Mouse (Mus musculus): ENCODE data around the gene Errfi1. TPM values are rescaled to one million over a fixed set of nuclear protein-coding genes. Genes with fewer than 3 reads are reported as not detected.
"Not testable (repeated sequence)": the region's sequence is repeated elsewhere in the genome, so short reads cannot be mapped to it uniquely, and the experiment has no call there.

Gene Errfi1
- polyA plus RNA-seq, 1 experiment, result 83.1 TPM

- no peaks in the 10 kb centered on the region for H3K4me1 ChIP-seq (ENCODE audit: control insufficient read depth, insufficient read depth, low read length)
- no peak for TF ChIP-seq POLR2A (IDR thresholded peaks at IDR 0.05; ENCODE audit: low read depth, low read length)
- TF ChIP-seq CTCF (IDR thresholded peaks at IDR 0.05; ENCODE audit: borderline replicate concordance, insufficient read depth, low read length), result no peak
- no peak overlapping the region for H3K27ac ChIP-seq (ENCODE audit: insufficient read depth, low read length)
- H3K4me3 ChIP-seq (ENCODE audit: insufficient read depth, low read length), result no peak overlapping the region
These were observed 37.6 kb downstream of the Errfi1 start for GRCm38 (mm10) chr4:150891308-150891707.

- no peak overlapping the region for H3K4me3 ChIP-seq (ENCODE audit: insufficient read depth, low read length)
- H3K27ac ChIP-seq (ENCODE audit: insufficient read depth, low read length), result no peak overlapping the region
These were observed 41.2 kb downstream of the Errfi1 start for GRCm38 (mm10) chr4:150894718-150895501.

GRCm38 (mm10) chr4:150896896-150897624 lies 43.3 kb downstream of the Errfi1 start:
- TF ChIP-seq CTCF (IDR thresholded peaks at IDR 0.05; ENCODE audit: borderline replicate concordance, insufficient read depth, low read length), result no peak
- TF ChIP-seq POLR2A (IDR thresholded peaks at IDR 0.05; ENCODE audit: low read depth, low read length), result no peak
- no peak overlapping the region for H3K4me3 ChIP-seq (ENCODE audit: insufficient read depth, low read length)
- H3K27ac ChIP-seq (ENCODE audit: insufficient read depth, low read length), result no peak overlapping the region
- no peaks in the 10 kb centered on the region for H3K4me1 ChIP-seq (ENCODE audit: control insufficient read depth, insufficient read depth, low read length)

More at GRCm38 (mm10) chr4:150894718-150895501, 41.2 kb downstream of the Errfi1 start:
- H3K4me1 ChIP-seq (ENCODE audit: control insufficient read depth, insufficient read depth, low read length), result no peaks in the 10 kb centered on the region
- TF ChIP-seq CTCF (IDR thresholded peaks at IDR 0.05; ENCODE audit: borderline replicate concordance, insufficient read depth, low read length) (no peak), POLR2A (IDR thresholded peaks at IDR 0.05; ENCODE audit: low read depth, low read length) (no peak)

GRCm38 (mm10) chr4:150898716-150899365 lies 45.1 kb downstream of the Errfi1 start:
- TF ChIP-seq CTCF (IDR thresholded peaks at IDR 0.05; ENCODE audit: borderline replicate concordance, insufficient read depth, low read length) (peak; percentile 54; the same call in 1 of the 2 replicates), POLR2A (IDR thresholded peaks at IDR 0.05; ENCODE audit: low read depth, low read length) (no peak)
- Histone ChIP-seq H3K4me1 (ENCODE audit: control insufficient read depth, insufficient read depth, low read length) (no peaks in the 10 kb centered on the region), H3K4me3 (ENCODE audit: insufficient read depth, low read length) (no peak overlapping the region), H3K27ac (ENCODE audit: insufficient read depth, low read length) (no peak overlapping the region)

- TF ChIP-seq POLR2A (IDR thresholded peaks at IDR 0.05; ENCODE audit: low read depth, low read length), result no peak
- TF ChIP-seq CTCF (IDR thresholded peaks at IDR 0.05; ENCODE audit: borderline replicate concordance, insufficient read depth, low read length), result no peak
- H3K27ac ChIP-seq (ENCODE audit: insufficient read depth, low read length), result no peak overlapping the region
- no peak overlapping the region for H3K4me3 ChIP-seq (ENCODE audit: insufficient read depth, low read length)
- no peaks in the 10 kb centered on the region for H3K4me1 ChIP-seq (ENCODE audit: control insufficient read depth, insufficient read depth, low read length)
These were observed 46.8 kb downstream of the Errfi1 start for GRCm38 (mm10) chr4:150900486-150900885.

GRCm38 (mm10) chr4:150901651-150902050 lies 47.9 kb downstream of the Errfi1 start:
- Histone ChIP-seq H3K4me3 (ENCODE audit: insufficient read depth, low read length) (no peak overlapping the region), H3K27ac (ENCODE audit: insufficient read depth, low read length) (no peak overlapping the region), H3K4me1 (ENCODE audit: control insufficient read depth, insufficient read depth, low read length) (no peaks in the 10 kb centered on the region)
- TF ChIP-seq POLR2A (IDR thresholded peaks at IDR 0.05; ENCODE audit: low read depth, low read length) (no peak), CTCF (IDR thresholded peaks at IDR 0.05; ENCODE audit: borderline replicate concordance, insufficient read depth, low read length) (peak; percentile 74; the same call in 1 of the 2 replicates)

GRCm38 (mm10) chr4:150902062-150902461 lies 48.3 kb downstream of the Errfi1 start:
- H3K4me1 ChIP-seq (ENCODE audit: control insufficient read depth, insufficient read depth, low read length), result no peaks in the 10 kb centered on the region
- no peak for TF ChIP-seq POLR2A (IDR thresholded peaks at IDR 0.05; ENCODE audit: low read depth, low read length)
- no peak for TF ChIP-seq CTCF (IDR thresholded peaks at IDR 0.05; ENCODE audit: borderline replicate concordance, insufficient read depth, low read length)

GRCm38 (mm10) chr4:150903091-150903742 lies 49.5 kb downstream of the Errfi1 start:
- Histone ChIP-seq H3K27ac (ENCODE audit: insufficient read depth, low read length) (no peak overlapping the region), H3K4me1 (ENCODE audit: control insufficient read depth, insufficient read depth, low read length) (no peaks in the 10 kb centered on the region), H3K4me3 (ENCODE audit: insufficient read depth, low read length) (no peak overlapping the region)
- TF ChIP-seq CTCF (IDR thresholded peaks at IDR 0.05; ENCODE audit: borderline replicate concordance, insufficient read depth, low read length) (no peak), POLR2A (IDR thresholded peaks at IDR 0.05; ENCODE audit: low read depth, low read length) (no peak)

More at GRCm38 (mm10) chr4:150902062-150902461, 48.3 kb downstream of the Errfi1 start:
- Histone ChIP-seq H3K27ac (ENCODE audit: insufficient read depth, low read length) (no peak overlapping the region), H3K4me3 (ENCODE audit: insufficient read depth, low read length) (no peak overlapping the region)

GRCm38 (mm10) chr4:150907099-150907498 lies 53.4 kb downstream of the Errfi1 start:
- no peak for TF ChIP-seq CTCF (IDR thresholded peaks at IDR 0.05; ENCODE audit: borderline replicate concordance, insufficient read depth, low read length)
- no peak for TF ChIP-seq POLR2A (IDR thresholded peaks at IDR 0.05; ENCODE audit: low read depth, low read length)
- Histone ChIP-seq H3K4me1 (ENCODE audit: control insufficient read depth, insufficient read depth, low read length) (no peaks in the 10 kb centered on the region), H3K27ac (ENCODE audit: insufficient read depth, low read length) (no peak overlapping the region), H3K4me3 (ENCODE audit: insufficient read depth, low read length) (no peak overlapping the region)

- not testable (repeated sequence) for H3K4me1 ChIP-seq (ENCODE audit: control insufficient read depth, insufficient read depth, low read length); H3K27ac ChIP-seq (ENCODE audit: insufficient read depth, low read length); H3K4me3 ChIP-seq (ENCODE audit: insufficient read depth, low read length)
These were observed 54.8 kb downstream of the Errfi1 start for GRCm38 (mm10) chr4:150908512-150908911.
